Mouse (Mus musculus): Measurements from ENCODE around the gene Tmem9. TPM values are rescaled to one million over a fixed set of nuclear protein-coding genes. Genes with fewer than 3 reads are reported as not detected.

Tmem9 gene
- total RNA-seq, 2 experiments from 2014 or later = 11.2 to 15.5 TPM

DNA sequence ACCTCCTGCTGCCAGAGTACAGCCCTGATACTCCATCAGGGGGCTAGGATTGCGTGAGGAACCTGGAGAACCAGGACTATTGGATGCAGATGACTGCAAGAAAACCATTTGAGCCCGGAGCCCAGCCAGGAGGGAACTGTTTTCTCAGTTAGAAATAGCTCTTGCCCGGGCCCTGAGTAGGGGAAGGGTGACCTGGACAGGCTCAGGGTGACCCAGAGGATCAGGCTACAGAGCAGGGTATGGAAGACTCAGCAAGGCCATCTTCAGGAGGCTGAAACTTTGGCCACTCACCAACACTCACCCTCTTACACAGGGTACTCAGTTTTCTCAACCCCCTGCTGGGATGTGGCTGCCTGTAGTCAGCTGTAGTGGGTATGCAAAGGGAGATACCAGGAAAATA, 59.6 kb downstream of the Tmem9 start:
- DNase-seq = peak; percentile 63

DNA sequence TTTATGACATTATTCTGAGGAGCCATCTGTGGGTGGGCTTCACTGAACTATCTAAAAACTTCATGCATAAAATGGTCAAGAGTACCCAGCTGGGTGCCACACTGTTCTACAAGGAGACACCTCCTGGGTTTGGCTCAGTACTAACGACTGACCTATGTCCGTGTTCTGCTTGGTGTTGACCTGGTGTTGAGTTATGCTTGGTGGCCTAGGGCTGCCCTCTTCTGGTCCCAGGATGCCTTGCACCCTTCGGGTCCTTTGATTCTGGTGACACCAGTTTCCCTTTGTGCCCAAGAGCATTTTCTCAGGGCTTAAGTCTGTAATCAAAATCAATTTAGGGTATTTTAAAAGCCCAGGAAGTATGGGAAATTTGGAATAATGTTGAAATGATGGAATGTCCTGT, 68.1 kb downstream of the Tmem9 start:
- intact Hi-C loops (cut with DNase I; ENCODE audit: low total_unique reads) = no loop called here
- peak; percentile 50 for DNase-seq

More for the DNA sequence above, 59.6 kb downstream of the Tmem9 start:
- intact Hi-C loops (cut with DNase I; ENCODE audit: low total_unique reads) = no loop called here

DNA sequence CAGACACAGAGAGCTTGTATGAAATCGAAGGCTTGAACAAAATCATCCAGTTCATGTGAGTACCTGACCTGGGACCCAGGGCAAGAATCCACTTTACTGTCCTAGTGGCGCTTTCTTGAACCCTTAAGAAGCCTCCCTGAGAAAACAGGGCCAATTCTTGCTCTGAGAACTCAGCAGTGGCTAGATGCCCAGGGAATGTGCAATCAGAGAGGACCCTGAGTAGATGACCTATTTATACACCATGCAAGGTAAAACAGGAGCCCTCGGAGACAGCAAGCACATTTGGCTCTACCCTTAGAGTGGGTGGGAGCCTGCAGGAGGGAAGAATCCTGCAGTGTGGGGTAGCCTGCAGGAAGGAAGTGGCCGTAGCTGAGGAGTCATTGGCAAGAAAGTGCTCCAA, 69.7 kb downstream of the Tmem9 start:
- peak; percentile 51 for DNase-seq
- intact Hi-C loops (cut with DNase I; ENCODE audit: low total_unique reads) = no loop called here

DNA sequence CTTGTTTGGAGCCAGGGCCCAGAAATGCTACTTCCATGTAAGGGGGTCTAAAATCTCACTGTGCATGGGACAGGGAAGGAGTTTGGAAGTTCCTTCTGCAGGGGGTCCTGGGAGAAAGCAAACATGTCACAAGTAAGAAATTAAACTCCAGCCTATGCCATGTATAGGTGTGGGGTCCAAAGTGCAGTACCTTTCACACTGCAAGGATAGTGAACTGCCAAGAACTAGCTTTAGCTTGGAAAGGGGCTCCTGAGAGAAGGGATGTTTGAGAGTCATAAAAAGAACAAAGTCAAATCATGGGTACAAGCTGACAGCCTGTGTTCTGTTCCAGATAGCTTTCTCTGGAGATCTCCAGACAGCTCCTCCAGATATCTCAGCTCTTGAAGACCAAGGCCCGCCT, 73.2 kb downstream of the Tmem9 start:
- DNase-seq = no peak
- intact Hi-C loops (cut with DNase I; ENCODE audit: low total_unique reads) = loop anchor here (5.0 kb wide), 1 partner anchor 34 kb away; no protein-coding TSS in a partner anchor

Other genes with a start within 250 kb of the Tmem9 start
- gene Phlda3, start 242.0 kb upstream of the Tmem9 start, total RNA-seq (2021) = 10 to 100 TPM; 25.4 to 39.5 TPM
- gene Tnni1, start 228.7 kb upstream of the Tmem9 start, total RNA-seq (2021) = 100 to 1,000 TPM; 204 to 373 TPM
- gene Lad1, start 189.6 kb upstream of the Tmem9 start, total RNA-seq (2021) = under 1 TPM; 0.16 to 0.22 TPM
- 10 to 100 TPM; 22.8 to 27.9 TPM for gene Tnnt2, start 171.8 kb upstream of the Tmem9 start, total RNA-seq (2021)
- gene Pkp1, start 88.9 kb upstream of the Tmem9 start, total RNA-seq (2021) = not detected
- gene Igfn1, start 1.8 kb upstream of the Tmem9 start, total RNA-seq (2021) = 10 to 100 TPM in 1 of 2 experiments, 1 to 10 TPM in 1; 5.9 to 13.0 TPM
- gene Ascl5, start 42.7 kb downstream of the Tmem9 start, total RNA-seq (2021) = not detected
- 100 to 1,000 TPM; 557 to 583 TPM for gene Cacna1s, start 44.6 kb downstream of the Tmem9 start, total RNA-seq (2021)
- under 1 TPM; 0.40 to 0.76 TPM for gene Kif21b, start 123.2 kb downstream of the Tmem9 start, total RNA-seq (2021)
- gene Mroh3, start 204.7 kb downstream of the Tmem9 start, total RNA-seq (2021) = not detected
- not detected for gene Inava, start 226.1 kb downstream of the Tmem9 start, total RNA-seq (2021)

Data from gastrocnemius, postnatal 14 days (tissue).